Mouse (Mus musculus) testis, adult 2 months (tissue): ENCODE data around the gene Olfr315. TPM values are rescaled to one million over a fixed set of nuclear protein-coding genes. Genes with fewer than 3 reads are reported as not detected.
"Not testable (repeated sequence)": the region's sequence is repeated elsewhere in the genome, so short reads cannot be mapped to it uniquely, and the experiment has no call there.

ENCODE experiments used
- H3K27ac ChIP-seq: fragments of 200-500 bp; 2 replicates; pipeline ENCODE4 v1.5.1; 2012; ENCODE audit warnings: low read depth, low read length; ENCODE audit not compliant: control insufficient read depth, insufficient read depth
- H3K27me3 ChIP-seq: fragments of 200-500 bp; 2 replicates; pipeline ENCODE4 v1.6.1; 2012; ENCODE audit warnings: mild to moderate bottlenecking, low read length, moderate library complexity; ENCODE audit not compliant: control insufficient read depth, insufficient read depth
- H3K36me3 ChIP-seq: fragments of 200-500 bp; 2 replicates; pipeline ENCODE4 v1.6.1; 2012; ENCODE audit warnings: mild to moderate bottlenecking, low read length; ENCODE audit not compliant: control insufficient read depth, insufficient read depth
- H3K4me1 ChIP-seq: fragments of 200-500 bp; 2 replicates; pipeline ENCODE4 v1.6.1; 2012; ENCODE audit warnings: low read length; ENCODE audit not compliant: control insufficient read depth, insufficient read depth
- H3K4me3 ChIP-seq: fragments of 200-500 bp; 2 replicates; pipeline ENCODE4 v1.5.1; 2012; ENCODE audit warnings: low read depth, mild to moderate bottlenecking, low read length, moderate library complexity, mixed read lengths; ENCODE audit not compliant: control insufficient read depth
- CTCF ChIP-seq: fragments of 200-500 bp; IDR thresholded peaks from 2 replicates; pipeline ENCODE4 v1.5.1; 2012; ENCODE audit warnings: low read depth, mild to moderate bottlenecking, inconsistent platforms, low read length, moderate library complexity; ENCODE audit not compliant: control insufficient read depth, insufficient read depth, insufficient replicate concordance
- POLR2A ChIP-seq: fragments of 200-500 bp; IDR thresholded peaks from 2 replicates; pipeline ENCODE4 v1.6.1; 2012; ENCODE audit warnings: low read depth, mild to moderate bottlenecking, inconsistent platforms, low read length, moderate library complexity; ENCODE audit not compliant: control insufficient read depth
- polyA plus RNA-seq: library from polyadenylated mRNA; depleted of rRNA; stranded (reverse); fragments of >200 nt; gene quantifications from 2 replicates; pipeline ENCODE4 v1.2.3, GENCODE M21; 2012; rRNA removed

Gene Olfr315
- polyA plus RNA-seq: not detected in 2 replicates

- H3K36me3 ChIP-seq: no peaks in the 10 kb centered on the region
- H3K4me3 ChIP-seq: no peak within 1 kb of the TSS
- no peak for TF ChIP-seq POLR2A
- H3K27me3 ChIP-seq: no peaks in the 10 kb centered on the region
- no peaks in the 10 kb centered on the region for H3K4me1 ChIP-seq
- H3K27ac ChIP-seq: no peak within 1 kb of the TSS
Observed at GRCm38 (mm10) chr11:58772888-58773287, at the start of gene Olfr315. Olfr315 (plus strand) TSS chr11:58773188.

GRCm38 (mm10) chr11:58723914-58724313, 49.1 kb upstream of the Olfr315 start, which contains the start of gene Olfr318:
Olfr318 (minus strand) TSS chr11:58724014.
- Histone ChIP-seq H3K27ac (no peak within 1 kb of the TSS), H3K27me3 (no peaks in the 10 kb centered on the region), H3K4me3 (no peak within 1 kb of the TSS), H3K36me3 (no peaks in the 10 kb centered on the region), H3K4me1 (no peaks in the 10 kb centered on the region)
- TF ChIP-seq POLR2A (no peak), CTCF (no peak)

- H3K27ac ChIP-seq, H3K4me3 ChIP-seq, H3K4me1 ChIP-seq, H3K27me3 ChIP-seq, H3K36me3 ChIP-seq: not testable (repeated sequence)
Observed at GRCm38 (mm10) chr11:58727896-58728650, 44.9 kb upstream of the Olfr315 start.

- H3K27me3 ChIP-seq: no peaks in the 10 kb centered on the region
- H3K4me3 ChIP-seq: no peak overlapping the region
- H3K36me3 ChIP-seq: no peaks in the 10 kb centered on the region
- H3K4me1 ChIP-seq: no peaks in the 10 kb centered on the region
- TF ChIP-seq POLR2A (no peak), CTCF (no peak)
- no peak overlapping the region for H3K27ac ChIP-seq
Observed at GRCm38 (mm10) chr11:58733372-58733771, 39.6 kb upstream of the Olfr315 start.

- Histone ChIP-seq H3K27ac (no peak within 1 kb of the TSS), H3K4me3 (no peak within 1 kb of the TSS), H3K4me1 (no peaks in the 10 kb centered on the region), H3K36me3 (no peaks in the 10 kb centered on the region), H3K27me3 (no peaks in the 10 kb centered on the region)
- no peak for TF ChIP-seq POLR2A
- no peak for TF ChIP-seq CTCF
Observed at GRCm38 (mm10) chr11:58738792-58739262, 34.2 kb upstream of the Olfr315 start, which contains the start of gene Olfr317. Olfr317 (minus strand) TSS chr11:58739212.

- H3K27ac ChIP-seq, H3K27me3 ChIP-seq, H3K36me3 ChIP-seq, H3K4me1 ChIP-seq: not testable (repeated sequence)
- H3K4me3 ChIP-seq: peak overlapping the region; percentile 16
Observed at GRCm38 (mm10) chr11:58751096-58751495, 21.9 kb upstream of the Olfr315 start.

- Histone ChIP-seq H3K4me1 (no peaks in the 10 kb centered on the region), H3K27me3 (no peaks in the 10 kb centered on the region), H3K36me3 (no peaks in the 10 kb centered on the region), H3K27ac (no peak within 1 kb of the TSS), H3K4me3 (peak within 1 kb of the TSS; percentile 17; the same call in 1 of the 2 replicates)
- TF ChIP-seq POLR2A (no peak), CTCF (no peak)
Observed at GRCm38 (mm10) chr11:58752434-58752833, 20.6 kb upstream of the Olfr315 start, which contains the start of gene Olfr316. Olfr316 (plus strand) TSS chr11:58752734.

GRCm38 (mm10) chr11:58782480-58783089, 9.6 kb downstream of the Olfr315 start, which contains the start of gene Olfr314:
Olfr314 (plus strand) TSS chr11:58782952.
- TF ChIP-seq POLR2A (no peak), CTCF (no peak)
- no peaks in the 10 kb centered on the region for H3K27me3 ChIP-seq
- H3K27ac ChIP-seq: no peak within 1 kb of the TSS
- no peak within 1 kb of the TSS for H3K4me3 ChIP-seq
- H3K36me3 ChIP-seq: no peaks in the 10 kb centered on the region
- H3K4me1 ChIP-seq: peaks cover 11% of the 10 kb centered on the region; the same call in 1 of the 2 replicates
